Mouse (Mus musculus) E14TG2a.4 (cell line): ENCODE results near the gene Tmem242.

Experiments
- CTCF ChIP-seq: conservative IDR thresholded peaks from 2 replicates; pipeline ENCODE4 v1.5.1; 2014; ENCODE audit warnings: low read length
- NANOG ChIP-seq: IDR thresholded peaks from 2 replicates; pipeline ENCODE4 v1.6.1; 2014; ENCODE audit warnings: borderline replicate concordance, low read length, mixed read lengths

- no peak for TF ChIP-seq CTCF
- TF ChIP-seq NANOG: no peak
These were observed 21.5 kb downstream of the Tmem242 start, which contains the start of gene Ldhal6b for GRCm38 (mm10) chr17:5418545-5418944.
